Mouse (Mus musculus) lung, adult 2 months (tissue): Measurements from ENCODE around the gene Herpud2.

Source experiments
- CTCF ChIP-seq: fragments of 200-500 bp; IDR thresholded peaks from 2 replicates; pipeline ENCODE4 v1.5.1; 2011; ENCODE audit warnings: mild to moderate bottlenecking, low read length, control low read depth; ENCODE audit not compliant: insufficient read depth
- POLR2A ChIP-seq: fragments of 200-500 bp; IDR thresholded peaks from 2 replicates; pipeline ENCODE4 v1.6.1; 2011; ENCODE audit warnings: low read depth, mild to moderate bottlenecking, control low read depth, low read length, borderline replicate concordance; ENCODE audit errors: extremely low read depth

DNA sequence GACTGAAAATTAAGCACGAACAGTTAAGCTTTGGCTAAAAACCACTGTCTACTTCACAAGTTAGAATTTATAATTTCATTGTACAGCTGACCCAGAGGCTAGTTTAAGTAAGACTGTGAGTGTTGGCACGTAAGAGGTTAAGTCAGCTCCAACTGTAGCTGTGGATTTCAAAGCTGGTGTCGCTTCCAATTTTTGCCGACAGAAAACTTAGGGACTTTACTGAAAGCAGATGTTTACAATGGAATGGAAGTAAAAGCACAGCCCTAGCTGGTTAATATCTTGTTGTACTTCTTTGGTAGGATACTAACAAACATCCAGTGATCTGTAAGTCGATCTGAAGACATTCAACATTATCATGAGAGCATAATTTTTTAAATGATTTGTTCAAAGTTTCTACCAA lies 23.0 kb upstream of the Herpud2 start:
- TF ChIP-seq CTCF (no peak), POLR2A (no peak)
